Mouse (Mus musculus): ENCODE results near the gene Mfsd6. TPM values are rescaled to one million over a fixed set of nuclear protein-coding genes. Genes with fewer than 3 reads are reported as not detected.

Gene Mfsd6
- 10 to 100 TPM; 48.4 to 53.7 TPM for total RNA-seq (2023)

GRCm38 (mm10) chr1:52727056-52727900, at the start of gene Mfsd6:
Gene Mfsd6, minus strand, starts transcription at chr1:52727462.

GRCm38 (mm10) chr1:52630248-52630936, 96.9 kb downstream of the Mfsd6 start, which contains the start of gene Nemp2:
Gene Nemp2, plus strand, starts transcription at chr1:52630703.

Other genes with a start within 250 kb of the Mfsd6 start
- gene Nab1, start 226.8 kb downstream of the Mfsd6 start, total RNA-seq (2023): 10 to 100 TPM; 31.2 to 43.4 TPM
- gene Nemp2, start 96.8 kb downstream of the Mfsd6 start, total RNA-seq (2023): 1 to 10 TPM; 7.7 to 8.4 TPM
- 10 to 100 TPM; 45.8 to 53.0 TPM for gene Inpp1, start 90.2 kb upstream of the Mfsd6 start, total RNA-seq (2023)
- 10 to 100 TPM; 14.5 to 16.2 TPM for gene Hibch, start 117.5 kb upstream of the Mfsd6 start, total RNA-seq (2023)